Mouse (Mus musculus) heart, adult 9 months (tissue): Measurements from ENCODE around the gene Gpr156.
A peak's percentile ranks its signal among the peaks of the same experiment; 100 is the strongest.
"Not testable (repeated sequence)": the region's sequence is repeated elsewhere in the genome, so short reads cannot be mapped to it uniquely, and the experiment has no call there.

Source experiments
- DNase-seq, 2 experiments: peaks; one replicate each; pipeline ENCODE4 v3.0.0; 2022; ENCODE audit warnings: low spot score in 2 of 2

Gpr156 gene

GRCm38 (mm10) chr16:37999762-38000161 lies 83.5 kb downstream of the Gpr156 start:
- no peak for DNase-seq

DNA sequence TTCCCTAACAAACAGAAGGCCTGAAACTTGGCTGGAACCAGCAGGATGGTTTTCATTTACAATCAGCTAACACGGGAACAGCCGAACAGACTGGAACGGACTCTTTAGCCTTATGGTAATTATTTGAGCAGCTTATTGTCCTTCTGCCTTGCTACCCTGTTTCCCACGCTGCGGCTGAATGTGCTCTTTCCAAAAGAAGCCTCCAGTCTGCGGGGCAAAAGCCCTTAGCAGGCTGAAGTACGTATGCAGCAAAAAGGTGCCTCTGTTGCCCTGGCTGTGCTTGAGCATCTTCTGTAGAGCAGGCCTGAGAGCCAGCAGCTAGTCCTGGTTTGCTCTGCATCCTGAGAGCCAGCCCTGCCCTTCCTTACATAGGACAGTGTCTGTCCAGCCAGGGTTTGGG lies 83.9 kb downstream of the Gpr156 start:
- no peak for DNase-seq

GRCm38 (mm10) chr16:38001766-38002165 lies 85.5 kb downstream of the Gpr156 start:
- no peak for DNase-seq

- no peak for DNase-seq
These were observed 86.2 kb downstream of the Gpr156 start for GRCm38 (mm10) chr16:38002485-38002884.

DNA sequence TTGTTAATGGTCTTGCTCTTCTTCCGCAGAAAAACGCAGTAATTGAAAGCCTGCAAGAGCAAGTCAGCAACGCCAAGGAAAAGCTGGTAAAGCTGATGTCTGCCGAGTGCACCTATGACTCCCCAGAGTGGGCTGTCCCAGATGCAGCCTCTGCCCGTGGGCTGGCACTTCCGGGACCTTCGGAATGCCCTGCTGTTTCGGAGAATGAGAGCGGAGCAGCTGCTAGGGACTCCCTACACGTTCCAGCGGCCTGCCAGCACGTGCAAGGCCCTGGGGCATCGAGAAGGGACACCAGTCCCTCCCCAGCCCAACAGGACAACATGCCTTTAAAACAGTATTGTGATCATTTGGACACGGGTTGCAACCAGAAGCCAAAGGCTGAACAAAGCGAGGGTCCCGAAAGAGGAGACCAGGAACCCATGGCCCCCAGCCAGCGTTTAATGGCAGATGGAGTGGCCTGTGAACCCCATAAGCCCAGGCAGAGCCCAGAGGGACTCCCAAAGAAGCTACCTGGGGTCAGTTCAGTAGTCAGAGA lies 88.3 kb downstream of the Gpr156 start:
- no peak for DNase-seq

- DNase-seq: no peak
These were observed 89.2 kb downstream of the Gpr156 start for GRCm38 (mm10) chr16:38005471-38005870.

DNA sequence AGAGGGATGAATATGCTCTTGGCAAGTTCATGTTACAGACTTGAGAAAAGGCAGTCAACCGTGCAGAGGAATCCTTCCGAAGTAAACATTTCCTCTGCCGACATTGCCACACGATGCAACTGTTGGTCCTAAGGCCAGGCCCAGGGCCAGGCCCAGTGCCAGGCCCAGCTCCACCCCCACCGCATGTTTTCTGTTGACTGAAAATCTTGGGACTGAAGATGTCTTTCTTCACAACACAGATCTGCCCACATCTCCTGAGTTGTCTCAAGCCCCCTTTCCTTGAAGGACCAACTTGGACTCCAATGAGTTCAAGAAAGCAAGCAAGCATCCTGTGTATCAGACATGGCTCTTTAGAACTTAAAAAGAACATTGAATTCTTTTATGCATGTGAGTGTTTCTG lies 92.1 kb downstream of the Gpr156 start:
- DNase-seq: no peak

GRCm38 (mm10) chr16:38009041-38009825 lies 92.9 kb downstream of the Gpr156 start:
- DNase-seq: no peak

DNA sequence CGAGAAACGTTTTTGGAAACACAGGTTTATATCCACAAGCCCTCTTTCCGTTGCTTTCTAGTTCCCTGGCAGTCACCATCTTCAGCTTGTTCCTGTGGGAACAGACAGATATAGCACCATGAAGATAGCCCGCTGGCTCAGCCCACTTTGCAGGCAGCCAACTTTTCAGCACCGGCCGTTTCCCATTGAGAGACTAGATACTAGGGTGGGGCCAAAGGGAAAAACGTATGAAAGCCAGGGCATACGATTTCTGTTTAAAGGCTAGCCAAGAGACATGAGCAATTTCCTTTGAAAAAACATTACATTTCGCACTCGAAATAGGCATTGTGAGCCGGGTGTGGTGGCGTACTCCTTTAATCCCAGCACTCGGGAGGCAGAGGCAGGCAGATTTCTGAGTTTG lies 95.2 kb downstream of the Gpr156 start:
- no peak for DNase-seq

GRCm38 (mm10) chr16:38012382-38012781 lies 96.1 kb downstream of the Gpr156 start:
- DNase-seq: no peak

DNA sequence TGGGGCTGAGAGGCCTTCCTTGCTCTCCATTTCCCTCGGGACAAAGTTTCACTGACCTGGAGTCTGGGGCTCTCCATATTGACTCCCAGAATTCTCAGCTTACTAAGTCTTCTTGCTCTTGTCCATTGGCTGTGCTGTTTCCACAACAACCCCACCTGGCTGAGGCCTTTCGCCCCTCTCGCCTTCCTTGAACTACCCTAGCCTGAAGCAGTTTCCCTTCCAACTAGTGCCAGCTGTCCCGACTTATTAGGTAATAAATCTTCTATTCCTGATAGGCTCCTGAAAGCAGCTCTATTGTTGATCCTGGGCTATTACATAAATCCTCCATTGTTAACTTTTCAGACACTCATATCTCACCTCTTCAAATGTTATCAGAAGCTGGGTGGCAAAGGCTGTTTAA lies 96.6 kb downstream of the Gpr156 start:
- no peak for DNase-seq

DNA sequence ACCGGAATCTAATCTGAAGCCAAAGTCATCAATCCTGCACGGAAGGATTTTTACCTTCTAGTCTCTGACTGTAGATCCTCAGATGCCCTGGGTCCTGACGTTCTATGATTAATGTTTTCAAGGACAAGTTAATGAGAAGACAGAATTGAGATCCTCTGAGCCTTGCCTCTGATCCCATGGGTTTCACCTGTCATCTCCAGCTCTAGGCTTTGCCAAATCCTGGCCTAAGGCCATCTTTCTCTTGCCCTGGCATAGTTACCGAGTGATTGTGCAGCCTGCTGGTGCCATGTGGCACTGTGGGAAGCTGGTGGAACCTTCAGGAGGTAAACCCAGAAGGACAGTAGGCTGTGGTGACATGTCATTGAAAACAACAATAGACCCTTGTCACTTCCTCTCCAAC lies 98.7 kb downstream of the Gpr156 start:
- no peak for DNase-seq

- DNase-seq: no peak
These were observed 100.7 kb downstream of the Gpr156 start for GRCm38 (mm10) chr16:38016928-38017524.

- no peak for DNase-seq
These were observed 101.7 kb downstream of the Gpr156 start for GRCm38 (mm10) chr16:38017958-38018376.

- DNase-seq: peak in 1 of 2 experiments; percentile 17
These were observed 116.3 kb downstream of the Gpr156 start for GRCm38 (mm10) chr16:38032644-38033043.

- no peak for DNase-seq
These were observed 116.8 kb downstream of the Gpr156 start for GRCm38 (mm10) chr16:38033071-38033470.

GRCm38 (mm10) chr16:38038101-38038500 lies 121.8 kb downstream of the Gpr156 start:
- not testable (repeated sequence) for DNase-seq

GRCm38 (mm10) chr16:38042160-38042559 lies 125.9 kb downstream of the Gpr156 start:
- DNase-seq: no peak

DNA sequence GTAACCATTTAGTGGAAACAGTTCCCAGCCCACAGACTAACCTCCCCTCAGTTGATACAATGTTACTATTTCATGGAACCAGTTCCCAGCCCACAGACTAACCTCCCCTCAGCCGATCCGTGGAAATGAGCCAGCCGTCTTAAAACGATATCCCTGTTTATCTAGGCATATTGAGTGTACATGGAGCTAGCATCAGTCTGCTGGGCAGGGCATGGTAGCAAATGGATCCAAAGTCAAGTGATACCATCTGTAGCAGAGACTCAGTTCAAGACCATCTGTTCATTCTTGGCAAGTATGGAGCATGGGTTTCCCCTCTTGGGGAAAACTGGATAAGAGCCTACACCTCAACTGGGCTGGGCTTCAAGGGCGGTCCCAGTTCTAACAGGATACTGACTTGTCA lies 128.3 kb downstream of the Gpr156 start:
- DNase-seq: peak; percentile 6 to 21

DNA sequence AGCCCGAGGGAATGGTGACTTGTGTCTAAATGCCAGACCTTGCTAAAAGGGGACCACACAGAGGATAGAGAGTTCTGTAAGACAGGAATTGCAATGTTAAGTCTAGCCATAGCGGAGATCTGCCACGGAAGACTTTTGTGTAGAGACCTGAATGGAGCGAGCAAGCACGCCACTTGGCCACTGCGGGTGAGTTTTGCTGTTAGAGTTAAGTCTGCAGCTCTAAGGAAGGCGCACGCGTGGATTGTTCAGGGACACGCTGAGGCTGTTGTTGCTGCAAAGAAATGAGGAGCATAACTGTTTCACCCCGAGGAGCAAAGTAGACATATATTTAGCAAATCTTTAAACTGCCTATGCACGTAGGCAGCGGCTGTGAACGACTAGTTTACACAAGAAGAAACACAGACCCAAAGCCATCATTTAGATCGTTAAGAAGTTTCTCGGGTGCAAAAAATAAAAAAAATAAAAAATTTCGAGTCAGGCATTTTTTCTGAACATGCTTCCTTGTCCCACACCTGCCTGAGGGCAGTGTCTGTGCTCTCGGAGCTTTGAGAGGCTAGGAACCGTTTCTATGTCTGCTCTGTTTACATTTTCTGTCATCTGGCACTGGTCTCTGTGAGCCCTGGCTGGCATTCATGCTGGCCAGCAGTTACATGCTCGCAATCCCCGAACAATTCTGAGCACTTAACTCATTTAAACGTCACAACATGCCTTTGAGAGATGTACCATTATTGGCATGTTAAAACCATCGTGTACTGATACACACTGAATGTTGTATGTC lies 131.7 kb downstream of the Gpr156 start:
- DNase-seq: no peak
